Mouse (Mus musculus): ENCODE results near the gene Atf6. TPM values are rescaled to one million over a fixed set of nuclear protein-coding genes. Genes with fewer than 3 reads are reported as not detected.

Atf6 gene
- total RNA-seq, 2 experiments from 2014 or later: 35.1 to 35.9 TPM

DNA sequence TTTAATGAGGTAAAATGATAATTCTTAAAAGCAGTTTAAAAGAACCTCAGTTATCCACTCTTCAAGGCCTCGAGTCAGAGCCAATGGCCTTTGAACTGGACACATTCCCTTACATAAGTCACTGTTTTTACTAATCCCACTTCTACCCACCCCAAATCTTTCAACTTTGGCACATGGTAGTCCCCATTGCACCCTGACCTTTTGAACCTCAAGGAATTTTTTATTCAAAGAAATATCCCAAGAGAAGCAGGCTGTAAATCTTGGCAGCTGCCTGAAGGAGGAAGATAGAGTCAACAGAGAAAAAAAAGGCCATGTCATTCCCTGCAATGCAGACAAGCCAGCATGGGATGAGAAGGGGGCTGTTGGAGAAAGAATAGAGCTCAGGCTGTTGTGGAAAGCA is 93.1 kb downstream of the Atf6 start:
- no peak for ATAC-seq (ENCODE audit: poor library complexity, severe bottlenecking)

DNA sequence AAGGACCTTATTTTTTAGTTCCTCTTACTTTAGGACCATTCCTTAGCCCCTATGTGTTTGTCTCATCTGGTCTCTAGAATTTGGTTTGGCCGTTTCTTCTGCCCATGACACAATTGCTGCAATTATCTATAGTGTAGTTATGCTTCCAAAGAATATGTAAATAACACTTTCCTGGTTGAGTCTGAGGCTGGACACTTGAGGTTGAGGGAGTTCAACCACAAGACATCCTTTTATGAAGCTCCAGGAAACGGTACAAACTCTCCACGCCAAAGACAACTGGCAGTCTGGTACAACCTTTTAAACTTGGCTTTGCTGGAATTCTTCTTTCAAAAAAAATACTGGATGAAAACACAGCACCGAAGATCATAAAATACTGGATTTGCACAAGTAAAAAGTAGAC is 94.1 kb downstream of the Atf6 start:
- ATAC-seq (ENCODE audit: poor library complexity, severe bottlenecking): no peak

DNA sequence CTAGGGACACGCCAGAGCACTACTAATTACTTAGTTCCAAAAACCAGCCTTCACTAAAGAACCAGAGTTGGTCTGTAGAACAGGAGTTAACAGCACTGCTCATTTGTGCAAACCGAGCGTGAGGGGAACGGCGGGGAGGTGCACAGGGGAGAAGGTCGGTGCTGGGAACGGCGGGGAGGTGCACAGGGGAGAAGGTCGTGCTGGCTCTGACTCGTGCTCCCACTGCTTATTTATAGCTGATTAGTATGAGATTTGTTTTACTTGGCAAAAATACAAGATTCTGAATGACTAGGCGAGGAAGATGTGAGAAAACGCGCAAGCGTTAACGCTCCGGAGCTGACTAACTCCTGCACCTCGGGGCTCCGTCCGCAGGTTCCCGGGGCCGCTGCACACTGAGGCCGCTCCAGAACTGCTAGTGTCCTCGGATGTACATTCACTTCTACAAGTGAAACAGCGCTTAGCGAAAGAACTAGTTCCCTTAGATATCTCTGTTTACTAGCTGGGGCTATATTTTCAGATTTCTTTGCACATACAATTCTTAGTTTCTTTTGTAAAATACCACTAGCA is 96.1 kb downstream of the Atf6 start:
- no peak for ATAC-seq (ENCODE audit: poor library complexity, severe bottlenecking)

DNA sequence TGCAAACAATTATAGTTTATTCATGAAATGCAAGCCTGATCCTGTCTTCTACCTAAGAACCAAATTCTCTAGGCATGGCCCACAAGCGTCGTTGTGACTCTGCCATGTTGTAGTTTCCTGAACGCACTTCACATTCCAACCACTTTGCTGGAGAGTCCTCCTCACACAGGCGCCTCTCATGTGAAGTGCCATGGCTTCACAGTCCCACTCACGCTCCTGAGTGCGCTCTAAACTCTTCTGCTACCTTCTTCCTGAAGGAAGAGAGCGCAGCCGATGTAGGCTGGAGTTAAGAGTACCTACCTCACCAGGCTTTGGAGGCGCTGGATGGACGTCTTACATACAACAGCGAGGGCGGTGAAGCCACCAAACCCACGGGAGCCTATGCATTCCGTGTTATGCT is 96.9 kb downstream of the Atf6 start:
- ATAC-seq (ENCODE audit: poor library complexity, severe bottlenecking): no peak

DNA sequence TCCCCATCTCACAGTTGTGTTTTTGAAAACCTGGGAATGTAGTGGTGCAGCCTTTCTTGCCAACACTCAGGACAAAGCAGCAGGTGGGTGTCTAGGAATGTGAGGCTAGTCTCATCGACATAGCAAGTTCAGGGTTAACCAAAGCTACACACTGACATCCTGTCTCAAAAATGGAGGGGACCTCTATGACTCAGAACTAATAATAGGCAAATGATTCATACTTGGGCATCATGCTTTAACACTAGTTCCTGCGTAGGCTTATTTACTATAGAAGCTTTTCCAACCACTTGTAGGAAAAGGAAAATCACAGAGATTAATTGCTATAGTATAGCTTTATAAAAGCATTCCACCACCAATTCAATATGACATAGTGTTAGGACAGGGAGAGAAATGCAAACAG is 100.6 kb downstream of the Atf6 start:
- no peak for ATAC-seq (ENCODE audit: poor library complexity, severe bottlenecking)

DNA sequence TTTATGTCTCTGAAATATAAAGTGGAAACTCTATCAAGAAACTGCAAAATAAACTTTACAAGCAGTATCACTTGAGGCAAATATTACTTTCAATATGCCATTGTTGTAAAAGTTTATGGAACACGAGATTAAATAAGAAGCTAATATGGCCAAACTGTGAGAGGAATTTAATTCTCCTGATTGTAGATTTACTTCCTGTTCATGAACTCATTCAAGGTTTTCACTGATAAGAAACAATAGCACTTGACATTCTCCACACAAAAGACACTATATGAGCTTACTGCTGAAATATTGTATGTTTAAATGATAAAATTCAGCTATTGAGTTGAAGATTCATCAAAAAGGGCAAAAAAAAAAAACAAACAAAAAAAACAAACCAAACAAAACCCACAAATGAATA is 102.8 kb downstream of the Atf6 start:
- no peak for ATAC-seq (ENCODE audit: poor library complexity, severe bottlenecking)

DNA sequence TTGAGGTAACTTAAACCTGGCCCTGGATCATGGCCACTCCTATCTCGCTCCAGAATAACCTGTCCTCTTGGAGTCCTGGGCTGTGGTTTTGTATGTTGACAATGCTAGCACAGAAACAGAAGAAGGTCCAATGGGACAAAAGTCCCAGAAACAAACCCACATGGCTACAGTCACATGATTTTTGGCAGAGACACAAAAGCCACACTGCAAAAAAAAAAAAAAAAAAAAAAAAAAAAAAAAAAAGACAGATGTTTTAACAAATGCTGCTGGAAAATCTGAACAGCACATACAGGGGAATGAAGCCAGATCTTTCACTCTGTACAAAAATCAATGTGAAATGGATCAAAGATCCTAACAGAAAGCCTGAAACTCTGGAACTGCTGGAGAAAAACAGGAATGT is 105.9 kb downstream of the Atf6 start:
- ATAC-seq (ENCODE audit: poor library complexity, severe bottlenecking): no peak

DNA sequence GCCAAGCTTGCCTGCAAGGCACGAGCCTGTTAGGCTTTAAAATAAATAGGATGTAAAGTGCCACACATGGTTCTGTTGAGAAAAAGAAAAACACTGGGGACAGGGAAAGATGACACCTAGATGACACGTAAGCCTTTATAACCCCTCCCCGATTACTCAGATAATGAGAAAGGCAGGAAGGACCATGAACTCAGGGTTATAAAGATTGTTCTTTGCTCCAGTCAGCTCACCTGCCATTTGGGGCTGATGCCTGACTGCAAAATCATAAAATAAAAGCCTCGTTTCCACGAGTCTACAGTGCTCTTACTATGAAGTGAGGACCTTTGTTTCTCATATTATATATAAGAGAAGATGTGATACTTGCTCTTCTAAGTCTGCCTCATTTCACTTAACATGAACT is 114.0 kb downstream of the Atf6 start:
- ATAC-seq (ENCODE audit: poor library complexity, severe bottlenecking): no peak

DNA sequence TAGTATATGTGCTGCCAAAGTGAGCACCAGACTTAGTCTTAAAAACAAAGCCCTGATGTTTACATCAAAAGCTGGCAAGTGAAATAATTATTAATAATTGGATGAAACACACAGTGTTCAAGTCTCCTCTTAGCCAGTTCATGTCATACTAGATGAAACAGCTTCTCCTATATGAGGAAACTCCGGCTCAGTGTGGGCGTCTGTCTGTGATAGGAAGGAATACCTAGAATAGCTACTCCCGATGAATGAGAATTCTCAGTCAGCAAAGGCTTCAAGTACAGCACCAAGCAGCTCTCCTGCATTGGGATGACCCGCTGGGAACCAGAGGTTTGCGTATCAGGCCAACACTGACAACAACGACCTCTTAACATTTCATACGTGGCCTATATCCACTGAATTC is 115.8 kb downstream of the Atf6 start:
- ATAC-seq (ENCODE audit: poor library complexity, severe bottlenecking): no peak

DNA sequence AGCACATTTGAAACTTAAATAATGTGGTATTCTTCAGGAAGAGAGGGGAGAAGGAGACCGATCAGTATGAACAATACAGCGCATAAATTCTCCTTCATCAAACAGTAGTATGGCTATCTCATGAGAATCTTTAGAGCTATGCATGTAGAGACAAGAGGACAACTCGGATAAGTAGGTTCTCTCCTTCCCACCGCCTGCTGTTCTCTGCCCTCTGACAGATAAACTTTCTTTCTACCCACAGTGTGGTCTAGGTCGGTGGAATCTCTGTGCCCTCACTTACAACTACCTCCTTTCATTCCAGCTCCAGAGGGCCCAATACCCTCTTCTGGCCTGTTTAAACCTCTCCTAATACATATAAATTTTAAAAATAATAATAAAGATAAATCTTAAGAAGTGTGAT is 121.0 kb downstream of the Atf6 start:
- ATAC-seq (ENCODE audit: poor library complexity, severe bottlenecking): no peak

DNA sequence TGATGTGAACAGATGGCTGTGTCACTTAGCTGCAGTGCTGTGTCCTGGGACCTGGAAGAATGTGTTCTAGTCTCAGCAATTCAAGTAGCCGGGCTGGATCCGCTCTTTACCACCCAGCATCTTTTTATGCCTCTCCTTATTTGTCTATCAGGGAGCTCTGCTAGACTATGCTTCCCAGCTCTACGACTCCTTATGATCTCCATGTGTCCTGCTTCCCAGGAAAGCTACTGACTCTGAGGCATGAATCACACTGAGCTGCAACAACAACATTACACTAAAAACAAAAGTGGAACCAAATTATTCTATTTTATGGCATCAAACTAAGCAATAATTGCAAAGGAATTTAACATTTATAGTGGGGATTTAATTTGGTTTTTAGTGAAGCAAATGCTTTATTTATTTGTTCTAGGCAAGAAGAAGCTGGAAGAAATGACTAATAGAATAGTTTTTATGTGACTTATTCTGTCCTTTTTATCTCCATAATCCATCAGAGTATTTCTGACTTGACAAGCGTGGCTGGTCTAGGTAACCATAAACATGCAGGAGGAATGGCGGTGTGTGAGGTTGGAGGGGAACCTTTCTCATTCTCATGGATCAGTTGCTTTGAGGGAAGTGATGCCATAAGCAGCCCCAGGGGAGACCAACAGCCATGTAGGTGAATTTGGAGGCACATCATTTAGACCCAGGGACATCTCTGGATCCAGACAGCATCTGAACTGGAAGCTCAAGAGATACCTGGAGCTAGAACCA is 125.9 kb downstream of the Atf6 start:
- ATAC-seq (ENCODE audit: poor library complexity, severe bottlenecking): no peak

DNA sequence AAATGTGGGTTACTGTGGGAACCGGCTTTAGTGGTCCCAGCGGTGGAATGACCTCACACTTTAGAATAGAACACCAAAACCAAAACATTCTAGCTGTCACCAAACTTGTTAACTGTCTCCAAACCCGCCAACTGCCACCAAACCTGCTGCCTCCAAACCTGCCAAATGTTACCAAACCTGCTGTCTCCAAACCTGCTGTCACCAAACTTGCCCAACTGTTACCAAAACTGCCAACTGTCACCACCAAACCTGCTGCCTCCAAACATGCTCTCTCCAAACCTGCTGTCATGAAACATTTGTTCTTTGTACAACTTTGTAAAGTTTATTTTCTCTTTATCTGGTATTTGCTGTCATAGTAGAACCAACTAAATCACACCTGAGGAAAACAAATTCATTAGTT is 132.7 kb downstream of the Atf6 start:
- ATAC-seq (ENCODE audit: poor library complexity, severe bottlenecking): no peak

DNA sequence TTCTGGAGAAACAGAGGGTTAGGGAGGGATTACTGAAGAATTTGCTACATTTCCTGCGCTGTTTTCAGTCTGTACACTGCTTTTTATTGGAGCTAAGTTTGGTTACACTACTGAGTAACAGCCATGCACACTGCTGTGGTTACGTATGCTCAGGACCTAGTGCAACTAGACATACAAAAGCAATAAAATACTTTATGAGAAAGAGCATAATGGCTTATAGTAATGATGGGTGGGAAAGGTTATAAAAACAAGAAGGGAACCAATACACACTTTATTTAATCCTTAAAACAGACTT is 135.0 kb downstream of the Atf6 start:
- ATAC-seq (ENCODE audit: poor library complexity, severe bottlenecking): no peak

DNA sequence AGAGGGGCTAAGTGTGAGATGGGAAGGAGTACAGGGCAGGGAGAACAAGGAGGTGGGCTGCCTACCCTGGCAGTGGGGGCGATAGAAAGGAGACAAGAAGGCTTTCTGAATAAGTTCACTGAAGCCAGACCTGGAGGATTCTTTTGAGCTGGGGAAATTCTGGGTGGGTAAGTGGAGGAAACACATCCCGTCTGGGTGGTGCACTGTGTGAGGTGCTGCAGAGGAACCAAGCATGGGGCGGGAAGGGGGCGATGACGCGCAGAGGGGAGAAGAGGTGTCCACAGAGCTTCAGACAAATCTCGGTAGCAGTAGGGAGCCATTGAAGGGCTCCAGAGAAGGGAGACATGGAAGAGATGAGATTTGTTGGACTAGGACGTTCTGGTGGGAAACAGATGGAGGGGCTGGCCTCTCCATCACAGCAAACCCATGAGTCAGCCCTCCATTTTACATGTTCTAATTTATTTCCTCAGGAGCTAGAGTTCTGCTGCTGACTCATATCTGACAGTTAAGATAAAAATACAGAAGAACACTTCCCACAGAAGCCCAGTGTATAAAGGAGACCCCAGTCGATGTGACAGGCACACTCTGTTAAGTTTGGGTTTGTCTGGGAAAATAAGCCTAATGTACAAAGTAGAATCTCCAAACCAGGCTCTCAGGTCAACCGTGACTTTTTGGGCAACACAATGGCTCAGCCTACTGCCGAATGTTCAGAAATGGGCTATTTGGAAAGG is 135.5 kb downstream of the Atf6 start:
- no peak for ATAC-seq (ENCODE audit: poor library complexity, severe bottlenecking)

DNA sequence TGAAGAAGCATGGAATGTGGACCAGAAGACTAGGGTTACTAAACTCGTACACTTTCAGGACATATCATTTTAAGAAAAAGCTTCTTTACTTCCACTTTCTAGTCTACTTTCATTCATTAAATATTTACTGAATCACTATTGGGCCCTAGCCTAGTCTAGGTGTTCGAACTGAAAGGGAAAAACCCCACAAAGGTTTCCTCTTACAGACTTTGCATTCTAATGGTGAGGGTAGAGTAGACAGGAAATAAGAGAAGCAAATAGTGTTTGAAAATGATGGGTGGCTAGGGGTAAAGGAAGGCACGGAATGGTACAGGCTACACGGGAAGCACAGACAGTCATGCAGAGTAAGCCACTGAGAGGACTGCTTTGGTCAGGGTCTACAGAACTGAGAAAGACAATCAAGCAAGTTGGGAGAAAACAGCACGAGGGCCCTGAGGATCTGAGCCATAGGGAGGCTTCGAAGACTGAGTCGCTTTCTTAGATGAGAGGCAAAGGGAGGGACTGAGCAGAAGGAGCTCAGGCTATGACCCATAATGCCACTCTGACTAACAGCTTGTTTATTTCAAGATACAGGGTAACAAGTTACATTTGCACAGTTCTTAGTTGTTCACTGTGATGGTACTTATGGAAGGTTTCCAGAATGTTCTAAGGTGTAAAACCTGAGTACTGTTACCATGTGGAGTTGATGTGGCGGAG is 138.2 kb downstream of the Atf6 start:
- no peak for ATAC-seq (ENCODE audit: poor library complexity, severe bottlenecking)

DNA sequence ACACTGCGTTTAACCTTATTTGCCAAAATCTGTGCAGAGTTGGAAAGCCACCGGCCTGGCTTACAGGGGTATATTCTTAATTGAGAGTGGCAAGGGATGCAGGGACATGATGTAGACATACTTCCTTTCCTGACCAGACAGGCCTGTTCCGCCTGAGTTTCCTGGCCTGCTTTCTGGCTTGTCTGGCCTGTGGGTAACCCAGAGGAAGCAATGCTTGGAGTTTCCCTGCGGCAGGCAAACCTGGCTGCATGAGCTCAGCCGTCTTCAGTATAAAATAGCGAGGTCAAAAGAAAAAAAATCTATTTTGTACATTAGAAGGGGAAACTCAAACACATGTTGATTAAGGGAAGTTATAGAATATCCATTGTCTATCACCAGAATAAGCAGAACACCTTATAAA is 139.0 kb downstream of the Atf6 start:
- no peak for ATAC-seq (ENCODE audit: poor library complexity, severe bottlenecking)

DNA sequence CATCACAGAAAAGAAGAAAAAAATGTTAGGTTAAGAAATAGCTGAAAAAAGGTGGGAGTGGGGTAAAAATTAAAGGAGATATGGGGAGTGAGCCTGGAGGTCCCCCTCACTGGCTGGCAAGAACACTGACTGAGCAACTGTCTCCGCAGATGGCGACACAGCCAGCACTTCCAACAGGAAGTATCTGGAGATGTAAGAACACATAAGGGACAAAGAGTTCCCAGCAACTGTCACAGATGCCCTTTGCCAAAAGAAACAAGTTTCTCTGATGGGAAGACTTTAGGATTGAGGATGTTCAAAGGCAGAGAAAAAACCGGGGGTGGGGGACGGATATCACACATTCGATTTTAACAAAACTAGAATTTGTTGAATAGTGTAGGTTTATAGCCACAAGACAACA is 146.0 kb downstream of the Atf6 start:
- ATAC-seq (ENCODE audit: poor library complexity, severe bottlenecking): no peak

DNA sequence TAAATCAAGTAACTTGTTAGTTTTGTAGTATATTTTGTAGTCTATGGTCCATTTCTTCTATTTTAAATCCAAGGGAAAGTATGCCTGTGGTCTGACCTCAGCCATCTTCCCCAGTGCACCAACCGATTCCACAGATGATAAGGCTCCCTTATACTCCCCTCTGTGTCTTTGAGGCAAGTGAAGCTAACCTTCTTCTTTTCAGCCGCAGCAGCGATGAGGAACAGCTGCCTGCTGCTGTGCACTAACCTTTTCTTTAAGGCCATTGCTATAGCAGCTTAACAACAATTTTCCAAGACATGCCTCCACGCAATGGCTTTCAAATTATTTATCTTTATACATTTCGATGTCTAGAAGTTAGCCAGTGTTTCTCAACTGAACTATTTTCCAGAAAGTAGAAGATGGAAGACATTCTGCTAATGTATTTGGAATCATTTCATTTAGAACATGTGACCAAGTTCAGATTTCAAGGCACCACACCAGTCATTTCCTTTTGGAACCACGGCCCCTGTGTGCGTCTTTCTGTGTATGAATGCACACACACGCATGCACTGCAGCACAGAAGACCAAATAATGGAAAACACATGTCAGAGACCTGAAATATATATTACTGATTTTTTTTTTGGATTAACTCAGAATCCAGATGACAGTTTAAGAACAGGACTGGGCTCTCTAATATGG is 149.3 kb downstream of the Atf6 start:
- no peak for ATAC-seq (ENCODE audit: poor library complexity, severe bottlenecking)

DNA sequence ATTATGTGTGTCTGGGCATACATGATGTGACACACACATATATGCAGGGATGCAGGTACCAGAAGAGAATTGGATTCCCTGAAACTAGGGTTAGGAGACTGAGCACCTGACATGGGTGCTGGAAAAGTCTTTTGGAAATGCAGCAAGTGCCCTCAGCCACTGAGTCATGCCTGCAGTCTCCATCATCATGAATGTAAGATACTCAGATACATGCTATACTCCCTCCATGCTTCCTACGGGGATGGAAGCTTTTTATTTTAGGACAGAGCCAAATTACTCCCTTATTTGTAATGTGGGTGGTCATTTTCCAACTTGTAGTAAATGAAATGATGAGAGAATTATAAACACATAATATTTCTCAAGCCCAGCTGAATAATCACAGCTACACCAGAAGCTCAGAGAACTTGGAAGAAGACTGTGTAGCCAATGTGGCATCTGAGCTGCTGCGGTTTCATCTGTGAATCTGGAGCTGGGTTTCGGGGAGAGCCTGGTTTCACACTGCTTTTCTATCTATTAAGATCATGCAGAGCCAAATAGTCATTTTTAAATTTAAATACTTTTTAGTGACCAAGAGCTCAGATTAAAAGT is 150.2 kb downstream of the Atf6 start:
- ATAC-seq (ENCODE audit: poor library complexity, severe bottlenecking): no peak

DNA sequence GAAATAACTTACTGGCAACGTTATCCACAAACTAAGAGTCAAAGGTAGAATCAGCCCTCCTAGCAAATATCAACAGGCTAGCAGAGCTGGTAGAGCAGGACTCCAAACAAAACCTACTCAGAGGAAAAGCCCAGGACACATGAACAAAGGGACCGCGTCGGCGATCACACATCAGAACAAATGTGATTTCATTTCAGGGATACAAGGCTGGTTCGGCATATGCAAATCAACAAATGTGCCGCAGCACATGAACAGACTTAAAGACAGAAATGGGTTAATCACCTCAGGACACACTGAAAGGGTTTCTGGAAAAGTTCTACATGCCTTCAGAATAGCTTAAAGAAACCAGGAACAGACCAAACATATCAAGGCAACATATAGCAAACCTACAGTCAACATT is 155.8 kb downstream of the Atf6 start:
- no peak for ATAC-seq (ENCODE audit: poor library complexity, severe bottlenecking)

DNA sequence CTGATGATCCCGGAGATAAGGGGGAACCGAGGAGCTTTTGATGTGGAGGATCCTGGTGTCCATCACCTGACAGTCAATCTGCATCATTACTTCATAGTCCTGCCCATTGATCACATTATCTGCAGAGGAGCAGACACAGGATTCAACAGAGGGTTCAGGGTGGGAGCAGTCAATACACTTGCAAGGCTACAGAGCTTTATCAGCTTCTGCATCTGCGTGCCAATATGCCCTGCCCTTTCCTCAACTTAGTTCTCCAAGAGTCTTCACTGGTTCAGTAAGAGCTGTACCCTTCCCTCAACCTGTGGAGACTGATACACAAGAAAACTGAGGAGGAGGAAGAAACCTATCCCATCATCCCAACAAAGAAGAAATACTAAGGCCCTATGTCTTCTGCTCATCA is 157.6 kb downstream of the Atf6 start:
- no peak for ATAC-seq (ENCODE audit: poor library complexity, severe bottlenecking)
